Mouse (Mus musculus): ENCODE measurements at regions not wholly inside any gene's neighbourhood (a gene's known extent, or its start where the extent isn't known, plus 50 kb on each side); places are given as distances from the start of the nearest gene placed in this dataset.

GRCm38 (mm10) chr12:74792036-74792435 is 385.1 kb downstream of the Kcnh5 start:
- TF ChIP-seq CTCF (IDR thresholded peaks at IDR 0.05; ENCODE audit: low read depth) (no peak), EP300 (IDR thresholded peaks at IDR 0.05; ENCODE audit: low read depth) (no peak)

All from liver, postnatal 0 days (tissue).